Mouse (Mus musculus): ENCODE data around the gene Tgfb3.
A peak's percentile ranks its signal among the peaks of the same experiment; 100 is the strongest.

Gene Tgfb3

GRCm38 (mm10) chr12:86027747-86028146, 51.1 kb downstream of the Tgfb3 start:
- no peak for DNase-seq (ENCODE audit: low read depth)

- no peak for DNase-seq (ENCODE audit: low read depth)
Measured at GRCm38 (mm10) chr12:86027000-86027399, 51.8 kb downstream of the Tgfb3 start.

DNA sequence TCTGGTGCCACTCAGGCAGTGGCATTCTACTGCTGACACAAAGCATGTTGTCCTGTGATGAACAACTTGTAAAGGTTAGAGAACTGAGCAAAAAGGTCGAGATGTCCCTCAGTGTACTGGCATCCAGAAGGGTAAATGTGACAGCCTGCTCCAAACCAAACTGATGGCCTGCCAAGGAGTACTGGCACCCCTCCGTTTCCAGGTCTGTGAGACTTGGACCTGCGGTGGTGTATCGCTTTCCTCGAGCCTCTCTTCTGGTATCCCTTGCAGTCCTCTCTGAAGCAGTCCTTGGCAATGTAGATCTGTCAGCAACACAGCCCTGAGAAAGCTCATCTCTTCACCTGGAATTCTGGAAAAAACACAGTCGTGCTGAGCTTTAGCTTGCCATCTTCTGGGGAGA, 53.4 kb downstream of the Tgfb3 start:
- DNase-seq (ENCODE audit: low read depth) = no peak

- DNase-seq (ENCODE audit: low read depth) = peak; percentile 17
Measured at GRCm38 (mm10) chr12:86024426-86024825, 54.4 kb downstream of the Tgfb3 start.

GRCm38 (mm10) chr12:86023081-86023871, 55.6 kb downstream of the Tgfb3 start:
- DNase-seq (ENCODE audit: low read depth) = no peak

GRCm38 (mm10) chr12:86022282-86022984, 56.4 kb downstream of the Tgfb3 start:
- no peak for DNase-seq (ENCODE audit: low read depth)

DNA sequence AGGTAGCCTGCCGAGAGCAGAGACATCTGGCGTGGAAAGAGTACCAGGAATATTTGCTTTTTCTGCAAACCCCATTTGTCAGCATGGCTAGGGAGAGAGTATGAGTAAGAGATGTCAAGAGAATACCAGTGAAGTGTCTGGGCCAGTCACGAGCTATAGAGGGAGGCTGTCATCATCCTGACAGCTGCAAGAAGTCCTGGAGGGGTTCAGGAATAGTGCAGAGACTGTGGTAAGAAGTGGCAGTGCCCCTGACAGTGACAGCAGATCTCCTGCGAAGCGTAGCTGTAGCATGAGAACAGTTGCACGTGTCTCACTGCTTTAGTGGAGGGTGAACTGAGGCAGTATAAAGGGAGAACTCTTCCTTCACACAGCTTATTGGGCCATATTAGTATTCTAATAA, 57.3 kb downstream of the Tgfb3 start:
- DNase-seq (ENCODE audit: low read depth) = no peak

DNA sequence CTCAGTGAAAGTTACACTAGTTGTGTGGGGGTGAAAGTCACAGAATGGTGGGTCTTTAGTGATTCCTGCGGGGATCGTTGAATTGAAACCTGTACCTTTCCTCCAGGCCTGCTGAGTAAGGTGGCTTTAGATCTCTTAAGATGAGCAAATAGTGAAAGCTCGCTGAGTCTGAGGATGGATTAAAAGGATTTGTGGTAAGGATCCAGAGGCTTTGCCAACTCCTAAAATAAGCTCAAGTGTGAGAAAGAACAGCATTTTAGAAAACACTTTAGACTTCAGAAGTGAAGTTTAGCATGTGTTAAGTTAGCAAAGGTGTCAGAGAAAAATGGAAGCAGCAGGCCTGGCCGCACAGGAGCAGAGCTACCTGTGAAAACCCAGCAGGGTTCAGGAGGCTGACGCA, 61.5 kb downstream of the Tgfb3 start:
- no peak for DNase-seq (ENCODE audit: low read depth)

DNA sequence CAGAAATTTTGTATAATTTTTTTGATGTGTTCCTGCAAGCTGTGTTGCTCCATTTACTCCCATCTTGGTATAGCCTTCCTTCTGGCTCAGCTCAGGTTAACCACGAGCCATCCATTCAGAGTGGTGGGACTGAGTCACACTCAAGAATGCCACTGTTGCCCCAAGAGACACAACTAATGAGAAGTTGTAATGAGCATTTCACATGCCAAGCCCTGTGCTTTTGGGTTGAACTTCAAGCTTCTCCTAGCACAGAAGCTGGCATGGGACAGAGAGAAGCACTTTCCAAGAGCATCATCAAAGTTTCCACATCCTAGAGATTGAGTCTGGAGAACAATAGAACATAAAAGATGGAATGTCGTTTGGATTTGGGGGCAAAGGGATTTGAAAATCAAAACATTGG, 63.7 kb downstream of the Tgfb3 start:
- DNase-seq (ENCODE audit: low read depth) = no peak

DNA sequence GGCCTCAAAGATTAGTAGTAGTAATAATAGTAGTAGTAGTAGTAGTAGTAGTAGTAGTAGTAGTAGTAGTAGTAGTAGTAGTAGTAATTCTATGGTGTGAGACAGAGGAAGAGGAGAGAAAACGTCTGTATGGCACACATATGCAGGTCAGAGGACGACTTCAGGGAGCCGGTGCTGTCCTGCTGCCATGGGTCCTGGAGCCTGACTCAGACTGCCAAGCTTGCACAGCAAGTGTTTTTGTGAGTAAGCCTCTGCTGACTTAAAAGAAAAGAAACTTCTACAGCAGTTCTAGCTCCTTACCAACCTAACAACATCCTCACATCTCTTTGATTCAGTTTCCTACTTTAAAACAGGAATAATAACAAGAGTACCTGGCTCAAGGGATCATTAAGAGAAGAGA, 64.2 kb downstream of the Tgfb3 start:
- no peak for DNase-seq (ENCODE audit: low read depth)

- DNase-seq (ENCODE audit: low read depth) = no peak
Measured at GRCm38 (mm10) chr12:86014174-86014573, 64.7 kb downstream of the Tgfb3 start.

- no peak for DNase-seq (ENCODE audit: low read depth)
Measured at GRCm38 (mm10) chr12:86012195-86012594, 66.6 kb downstream of the Tgfb3 start.

DNA sequence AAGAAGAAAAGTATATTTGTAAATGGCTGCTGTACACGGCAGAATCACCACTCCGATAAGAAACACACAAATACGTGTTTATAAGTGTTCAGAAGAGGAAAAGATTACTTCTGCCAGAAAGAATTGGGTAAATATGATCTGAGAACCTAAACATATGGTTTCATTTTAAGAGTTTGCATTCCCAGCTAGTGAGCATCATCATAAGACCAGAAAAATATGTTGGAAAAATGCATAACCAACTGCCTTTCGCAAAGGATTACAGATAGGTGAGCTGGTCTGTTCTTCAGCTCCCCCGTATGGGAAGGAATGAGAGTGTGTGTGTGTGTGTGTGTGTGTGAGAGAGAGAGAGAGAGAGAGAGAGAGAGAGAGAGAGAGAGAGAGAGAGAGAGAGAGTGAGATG, 68.2 kb downstream of the Tgfb3 start:
- DNase-seq (ENCODE audit: low read depth) = no peak

GRCm38 (mm10) chr12:86007377-86007776, 71.5 kb downstream of the Tgfb3 start:
- DNase-seq (ENCODE audit: low read depth) = no peak
